Mouse (Mus musculus) kidney, adult 2 months (tissue): ENCODE results near the gene Zfp85. TPM values are rescaled to one million over a fixed set of nuclear protein-coding genes. Genes with fewer than 3 reads are reported as not detected.
"Not testable (repeated sequence)": the region's sequence is repeated elsewhere in the genome, so short reads cannot be mapped to it uniquely, and the experiment has no call there.

Experiments used
- DNase-seq: peaks from one replicate; pipeline ENCODE4 v3.0.0; 2021
- H3K27ac ChIP-seq: fragments of 200-500 bp; 2 replicates; pipeline ENCODE4 v1.5.1; 2012; ENCODE audit warnings: low read depth, low read length, control low read depth, inconsistent platforms; ENCODE audit not compliant: insufficient read depth
- H3K27me3 ChIP-seq: fragments of 200-500 bp; replicated peaks from 2 replicates; pipeline ENCODE4 v1.6.1; 2012; ENCODE audit warnings: mild to moderate bottlenecking, moderate library complexity, low read length, inconsistent platforms; ENCODE audit not compliant: control insufficient read depth, insufficient read depth
- H3K36me3 ChIP-seq: fragments of 200-500 bp; 2 replicates; pipeline ENCODE4 v1.6.1; 2012; ENCODE audit warnings: mild to moderate bottlenecking, moderate library complexity, low read length, inconsistent platforms; ENCODE audit not compliant: control insufficient read depth, insufficient read depth
- H3K4me1 ChIP-seq: fragments of 200-500 bp; 2 replicates; pipeline ENCODE4 v1.6.1; 2011; ENCODE audit warnings: low read length; ENCODE audit not compliant: control insufficient read depth, insufficient read depth
- H3K4me3 ChIP-seq: fragments of 200-500 bp; 2 replicates; pipeline ENCODE4 v1.5.1; 2011; ENCODE audit warnings: mild to moderate bottlenecking, low read depth, low read length, control low read depth; ENCODE audit not compliant: insufficient read depth
- CTCF ChIP-seq: fragments of 200-500 bp; conservative IDR thresholded peaks from 2 replicates; pipeline ENCODE4 v1.5.1; 2011; ENCODE audit warnings: low read depth, mild to moderate bottlenecking, control low read depth, low read length, moderate library complexity, mixed read lengths; ENCODE audit not compliant: insufficient read depth, insufficient read length
- POLR2A ChIP-seq: fragments of 200-500 bp; IDR thresholded peaks from one replicate; pipeline ENCODE4 v1.6.1; 2011; ENCODE audit warnings: low read depth, low read length, control low read depth
- WGBS: fragments of 180-500 bp; shearing (Covaris S2); methylation state at CpG from one replicate; pipeline ENCODE4 v1.1.7; 2018; 5-methylcytosine and 5-hydroxymethylcytosine counted together
- polyA plus RNA-seq: library from polyadenylated mRNA; depleted of rRNA; stranded (reverse); fragments of >200 nt; gene quantifications from 2 replicates; pipeline ENCODE4 v1.2.3, GENCODE M21; 2012

The Zfp85 gene
- polyA plus RNA-seq, 1 experiment, result 0.58 TPM

GRCm38 (mm10) chr13:67759966-67760365 lies 4.9 kb upstream of the Zfp85 start:
- DNase-seq, result no peak
- no peaks in the 10 kb centered on the region for H3K27me3 ChIP-seq
- H3K36me3 ChIP-seq, result no peaks in the 10 kb centered on the region
- WGBS, result 58% methylated on average over 1 of the region's 1 CpGs
- TF ChIP-seq POLR2A (no peak), CTCF (no peak)
- H3K4me1 ChIP-seq, result no peaks in the 10 kb centered on the region
- H3K27ac ChIP-seq, result no peak overlapping the region
- no peak overlapping the region for H3K4me3 ChIP-seq

DNA sequence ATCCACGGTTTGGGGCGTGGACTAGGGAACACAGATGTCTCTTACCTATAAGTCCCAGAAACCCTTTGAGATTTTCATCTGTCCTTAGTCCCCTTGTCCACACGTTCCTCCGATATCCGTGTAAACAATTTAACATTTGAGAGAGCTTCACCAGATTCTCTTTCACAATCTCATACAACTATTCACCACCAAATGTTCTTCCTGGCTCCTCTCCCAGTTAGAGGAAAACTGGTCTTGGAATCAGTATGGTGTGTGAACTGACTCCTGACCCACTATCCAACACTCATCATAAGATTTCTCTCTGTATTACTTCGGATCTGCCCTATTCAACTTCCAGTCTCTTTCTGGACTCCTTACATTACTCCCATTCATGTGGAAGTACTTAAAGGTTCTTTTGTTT lies 733 bp upstream of the Zfp85 start:
- H3K4me3 ChIP-seq, result no peak overlapping the region
- 0 out of 2 replicates have a peak, but pooled peaks cover 3% of the 10 kb centered on the region for H3K4me1 ChIP-seq
- no peak overlapping the region for H3K27ac ChIP-seq
- DNase-seq, result no peak
- WGBS, result 85% methylated on average over 6 of the region's 6 CpGs
- no peaks in the 10 kb centered on the region for H3K27me3 ChIP-seq
- TF ChIP-seq CTCF, result no peak
- no peak for TF ChIP-seq POLR2A
- no peaks in the 10 kb centered on the region for H3K36me3 ChIP-seq

DNA sequence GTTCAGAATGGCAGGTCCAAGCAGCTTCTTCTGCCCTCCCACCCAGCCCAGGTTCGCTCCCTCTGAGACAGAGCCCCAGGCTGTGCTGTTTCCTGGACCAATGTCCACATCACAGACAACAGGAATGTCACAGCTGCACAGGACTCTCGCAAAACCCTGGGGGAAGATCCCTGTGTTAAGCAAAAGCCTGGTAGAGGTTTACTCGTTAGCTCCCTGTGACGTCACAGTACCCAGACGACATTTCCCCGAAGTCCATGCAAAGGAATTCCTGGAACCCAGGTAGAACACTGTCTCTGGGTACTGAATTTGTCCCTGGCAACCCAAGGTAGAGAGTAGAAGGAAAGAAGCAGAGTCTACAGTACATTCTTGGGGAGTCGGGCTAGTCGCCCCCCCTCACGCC lies 11.1 kb downstream of the Zfp85 start:
- DNase-seq, result no peak
- no peaks in the 10 kb centered on the region for H3K4me1 ChIP-seq
- H3K27ac ChIP-seq, result no peak overlapping the region
- H3K36me3 ChIP-seq, result no peaks in the 10 kb centered on the region; the same call in none of the 2 replicates
- H3K4me3 ChIP-seq, result no peak overlapping the region
- WGBS, result 91% methylated on average over 9 of the region's 9 CpGs
- no peaks in the 10 kb centered on the region for H3K27me3 ChIP-seq
- TF ChIP-seq POLR2A (no peak), CTCF (no peak)

DNA sequence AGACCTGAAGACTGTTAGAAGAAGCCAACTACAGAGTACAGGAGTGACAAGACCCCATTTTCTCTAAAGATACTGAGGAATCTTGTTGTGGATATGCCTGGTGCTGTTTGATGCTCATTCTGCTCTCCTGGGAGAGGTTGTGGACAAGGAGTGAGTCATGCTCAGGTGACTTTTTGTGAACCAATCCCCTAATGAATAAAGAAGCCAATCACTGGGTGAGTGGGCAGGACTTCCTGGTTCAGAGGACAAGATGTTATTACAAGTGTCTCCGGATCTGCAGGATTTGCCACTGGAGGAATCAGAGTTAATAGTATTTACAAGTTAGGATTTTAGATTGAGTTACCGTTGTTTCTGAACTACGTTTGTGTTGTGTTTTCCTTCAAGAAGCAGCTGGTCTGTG lies 12.1 kb downstream of the Zfp85 start:
- H3K36me3 ChIP-seq, result no peaks in the 10 kb centered on the region; the same call in none of the 2 replicates
- H3K27ac ChIP-seq, result no peak overlapping the region
- H3K4me3 ChIP-seq, result no peak overlapping the region
- H3K4me1 ChIP-seq, result no peaks in the 10 kb centered on the region
- no peak for DNase-seq
- no peaks in the 10 kb centered on the region for H3K27me3 ChIP-seq
- WGBS, result 79% methylated on average over 3 of the region's 3 CpGs
- TF ChIP-seq POLR2A (no peak), CTCF (no peak)

DNA sequence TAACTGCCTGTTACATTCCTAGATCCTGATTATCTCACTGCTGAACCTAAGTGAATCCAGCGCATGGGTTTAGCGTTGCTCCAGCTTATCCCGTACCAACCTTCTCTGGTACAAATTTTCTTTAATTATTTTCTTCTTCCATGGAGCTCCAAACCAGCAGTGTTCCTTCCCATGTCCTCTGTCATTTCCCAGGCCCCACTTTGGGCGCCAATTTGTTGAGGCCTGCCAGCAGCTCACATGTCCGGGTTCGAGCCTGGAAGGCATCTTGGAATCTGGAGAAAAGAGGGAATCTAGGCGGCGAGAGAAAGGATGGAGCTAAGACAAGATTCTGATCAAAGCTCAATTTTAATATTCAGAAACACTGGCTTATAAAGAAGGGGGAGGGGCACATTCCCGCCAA lies 20.6 kb downstream of the Zfp85 start:
- not testable (repeated sequence) for H3K27me3 ChIP-seq, H3K4me1 ChIP-seq, DNase-seq, H3K36me3 ChIP-seq, H3K4me3 ChIP-seq, H3K27ac ChIP-seq
- 97% methylated on average over 9 of the region's 9 CpGs for WGBS

DNA sequence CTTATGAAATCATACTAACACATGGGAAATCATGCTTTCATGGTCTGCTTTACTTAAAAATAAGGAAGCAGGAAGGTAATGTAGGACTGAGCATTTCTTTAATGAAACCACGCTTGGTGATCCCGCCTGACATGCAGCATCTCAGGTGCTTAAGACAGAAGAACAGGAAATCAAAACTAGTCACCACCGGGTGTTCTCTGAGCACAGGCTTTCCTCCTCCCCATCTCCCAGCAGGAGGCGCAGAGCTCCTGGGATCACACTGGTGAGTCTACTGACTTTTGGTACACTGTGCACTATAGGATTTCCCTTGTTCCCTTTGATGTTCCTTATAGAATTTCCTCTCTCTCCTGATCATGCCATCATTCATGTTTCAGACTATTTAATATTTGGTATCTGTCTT lies 25.6 kb downstream of the Zfp85 start:
- WGBS, result 8% methylated on average over 4 of the region's 4 CpGs
- TF ChIP-seq CTCF, result peak; percentile 46
- not testable (repeated sequence) for H3K27me3 ChIP-seq, H3K36me3 ChIP-seq, H3K4me1 ChIP-seq, H3K27ac ChIP-seq
- H3K4me3 ChIP-seq, result peak overlapping the region; percentile 94
- peak; percentile 59 for DNase-seq

DNA sequence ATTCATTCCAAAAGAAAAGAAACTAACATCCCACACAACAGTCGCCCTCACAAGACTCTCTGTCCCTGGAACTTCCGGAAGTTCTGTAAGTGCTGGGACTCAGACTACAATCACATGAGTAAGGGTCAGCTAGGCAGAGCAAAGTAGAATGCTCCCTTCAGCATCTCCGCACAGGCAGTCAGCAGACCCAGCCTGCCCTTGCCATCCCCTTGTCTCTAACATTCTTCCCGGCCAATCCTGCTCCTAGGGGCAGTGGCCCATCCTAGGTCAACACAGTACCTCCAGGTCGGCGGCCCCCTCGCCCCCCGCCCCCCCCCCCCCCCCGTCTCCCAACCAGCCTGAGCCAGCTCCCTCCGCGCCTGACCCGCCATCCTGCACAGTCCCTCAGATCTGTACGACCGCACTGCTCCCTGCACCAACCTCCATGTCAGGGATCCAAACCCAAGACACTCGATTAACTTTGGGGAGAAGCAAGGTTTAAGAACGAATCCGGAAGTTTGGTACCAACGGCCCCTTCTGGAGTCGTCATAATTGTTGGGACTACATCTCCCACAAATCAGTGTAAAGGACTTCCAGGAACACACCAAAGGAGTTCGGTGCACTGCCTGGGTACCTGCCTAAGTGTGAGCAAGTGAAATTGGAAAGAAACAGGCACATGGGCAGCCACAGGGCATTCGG lies 26.2 kb downstream of the Zfp85 start, which contains the start of gene Zfp65:
TSS of gene Zfp65 (minus strand) at position 533 of the 678 bp plus-strand sequence.
- 4% methylated on average over 19 of the region's 21 CpGs for WGBS
- DNase-seq, result peak; percentile 85
- Histone ChIP-seq H3K36me3 (no peaks in the 10 kb centered on the region), H3K27ac (peak within 1 kb of the TSS; percentile 54; the same call in 1 of the 2 replicates), H3K4me3 (peak within 1 kb of the TSS; percentile 94), H3K27me3 (no peaks in the 10 kb centered on the region), H3K4me1 (peaks cover 2% of the 10 kb centered on the region; the same call in 1 of the 2 replicates)
- TF ChIP-seq CTCF (no peak), POLR2A (no peak)
